Mouse (Mus musculus) ES-E14 (cell line): ENCODE measurements at regions not wholly inside any gene's neighbourhood (a gene's known extent, or its start where the extent isn't known, plus 50 kb on each side); places are given as distances from the start of the nearest gene placed in this dataset.

Experiments
- HCFC1 ChIP-seq: IDR thresholded peaks from 2 replicates; pipeline ENCODE4 v1.6.1; 2012; ENCODE audit warnings: low read length, inconsistent platforms, borderline replicate concordance; ENCODE audit not compliant: insufficient read depth
- MAFK ChIP-seq: IDR thresholded peaks from 2 replicates; pipeline ENCODE4 v1.6.1; 2014; ENCODE audit warnings: mild to moderate bottlenecking, low read depth, low read length, inconsistent platforms; ENCODE audit not compliant: insufficient read depth

DNA sequence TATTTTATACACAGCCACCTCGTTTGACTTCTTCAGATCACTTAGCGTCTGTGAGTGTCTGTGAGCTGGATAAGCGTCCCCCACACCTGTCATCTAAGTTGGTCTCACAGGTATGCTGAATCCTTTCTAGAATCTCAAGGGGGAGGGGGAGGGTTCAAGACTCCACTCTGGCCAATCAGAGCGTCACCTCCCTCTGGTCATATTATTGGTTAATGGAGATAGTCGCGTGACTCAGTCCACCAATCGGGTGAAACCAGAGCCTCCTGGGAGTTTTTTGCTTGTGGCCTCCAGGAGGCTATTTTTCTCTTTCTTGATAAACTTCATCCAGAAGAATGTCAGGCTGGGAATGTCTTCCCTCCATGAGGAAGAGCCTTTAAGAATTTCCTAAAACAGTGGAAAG is 66.8 kb upstream of the Gsc start:
- TF ChIP-seq MAFK, result no peak
- TF ChIP-seq HCFC1, result no peak
